Mouse (Mus musculus): ENCODE measurements at regions not wholly inside any gene's neighbourhood (a gene's known extent, or its start where the extent isn't known, plus 50 kb on each side); places are given as distances from the start of the nearest gene placed in this dataset.

DNA sequence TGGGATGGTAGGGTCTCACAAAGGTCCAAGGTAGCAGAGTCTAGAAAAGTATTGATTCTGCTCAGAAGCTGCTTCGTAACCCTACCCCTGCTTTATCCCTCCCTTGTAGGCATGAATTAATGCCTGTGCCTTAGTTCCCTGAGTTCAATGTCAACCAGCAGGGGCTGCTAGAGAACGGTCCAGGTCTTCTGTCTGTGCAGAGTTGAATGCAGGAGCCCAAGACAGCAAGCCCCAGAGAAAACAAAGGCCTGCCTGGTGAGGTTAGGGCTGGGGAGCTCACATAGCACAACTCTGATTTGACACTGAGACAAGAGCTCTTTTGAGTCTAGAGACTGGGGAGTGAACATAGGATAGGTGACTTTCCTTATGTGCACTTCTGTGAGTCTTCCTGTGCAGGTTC is 56.6 kb downstream of the Olig3 start:
- no peak for DNase-seq

- peak in 1 of 2 experiments; percentile 14 for DNase-seq
Observed at GRCm38 (mm10) chr10:19413935-19414334, 57.6 kb downstream of the Olig3 start.

GRCm38 (mm10) chr10:19414834-19415233 is 58.5 kb downstream of the Olig3 start:
- DNase-seq, result no peak

DNA sequence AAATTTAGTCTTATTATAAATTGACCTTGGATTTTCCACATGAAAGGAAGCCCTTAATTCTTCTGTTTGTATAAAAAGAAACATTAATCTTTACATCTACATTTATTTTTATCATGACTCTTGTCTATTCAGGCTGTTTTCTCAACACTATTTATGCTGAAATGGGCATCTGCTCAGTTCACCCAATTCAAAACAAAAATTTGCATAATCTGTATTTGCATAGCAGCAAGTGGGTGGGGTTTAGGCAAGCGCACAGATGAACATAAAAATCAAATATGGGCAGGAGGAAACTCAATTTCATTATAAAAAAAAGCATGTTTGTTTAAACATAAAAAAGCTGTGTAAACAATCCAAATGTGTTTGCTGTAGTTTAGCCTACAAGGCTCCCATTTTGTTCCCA is 67.7 kb downstream of the Olig3 start:
- no peak for DNase-seq

- DNase-seq, result no peak
Observed at GRCm38 (mm10) chr10:19424961-19425360, 68.6 kb downstream of the Olig3 start.

DNA sequence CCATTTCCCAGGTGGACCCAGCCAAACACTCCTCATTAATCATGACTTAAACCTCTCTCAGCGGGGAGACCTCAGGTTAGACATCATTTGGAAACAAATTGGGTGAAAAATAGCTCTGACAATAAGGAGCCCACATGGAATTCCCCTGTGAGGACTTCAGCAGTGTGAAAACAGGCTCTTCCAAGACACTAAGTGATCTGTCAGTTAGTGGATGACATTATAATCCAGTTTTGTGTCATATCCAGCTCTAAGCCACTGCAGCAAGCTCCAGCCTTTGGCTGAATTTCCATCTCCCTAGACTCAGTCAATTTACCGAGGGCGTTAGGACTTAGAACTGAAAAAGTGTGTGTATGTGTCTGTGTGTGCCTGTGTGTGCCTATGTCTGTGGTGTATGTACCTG is 70.5 kb downstream of the Olig3 start:
- no peak for DNase-seq

- DNase-seq, result no peak
Observed at GRCm38 (mm10) chr10:19432515-19432914, 76.2 kb downstream of the Olig3 start.

- peak; percentile 19 to 38 for DNase-seq
Observed at GRCm38 (mm10) chr10:19434661-19435060, 78.3 kb downstream of the Olig3 start.

GRCm38 (mm10) chr10:19441807-19442206 is 85.5 kb downstream of the Olig3 start:
- no peak for DNase-seq

GRCm38 (mm10) chr10:19443516-19443915 is 87.2 kb downstream of the Olig3 start:
- no peak for DNase-seq

DNA sequence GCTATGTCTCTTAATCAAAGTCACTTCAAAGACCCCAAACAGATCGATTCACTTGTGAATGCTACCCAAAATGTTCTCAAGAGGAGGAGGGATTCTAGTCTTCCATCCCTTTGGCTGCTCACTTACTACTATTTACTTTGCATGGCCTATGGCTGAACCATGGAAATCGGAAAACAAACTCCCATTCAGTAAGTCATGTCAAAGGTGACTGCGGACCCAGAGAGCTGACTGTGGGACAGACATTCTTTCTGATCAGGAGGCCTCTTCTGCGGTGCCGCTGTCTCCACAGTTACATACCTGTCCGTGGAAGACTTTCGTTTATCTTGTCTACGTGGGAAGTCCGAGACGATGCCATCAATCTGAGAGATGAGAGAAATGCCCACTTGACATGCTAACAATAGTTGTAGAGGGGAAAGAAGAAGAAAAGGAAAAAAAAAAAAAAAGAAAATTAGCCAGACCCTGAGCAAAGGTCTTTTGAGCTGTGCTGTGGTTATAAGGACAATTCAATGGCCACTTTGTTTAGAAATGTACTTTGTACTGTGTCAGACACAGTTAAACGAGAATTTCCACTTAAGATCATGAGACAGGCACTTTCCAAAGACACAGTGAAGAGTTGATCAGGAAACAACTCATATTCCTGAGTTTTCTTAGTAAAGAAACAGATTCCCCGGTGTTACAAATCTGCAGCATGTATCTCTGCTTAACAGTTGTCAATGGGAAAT is 92.7 kb downstream of the Olig3 start:
- no peak for DNase-seq

GRCm38 (mm10) chr10:19459053-19459452 is 102.7 kb downstream of the Olig3 start:
- DNase-seq, result no peak

GRCm38 (mm10) chr10:19459709-19460108 is 103.4 kb downstream of the Olig3 start:
- no peak for DNase-seq

DNA sequence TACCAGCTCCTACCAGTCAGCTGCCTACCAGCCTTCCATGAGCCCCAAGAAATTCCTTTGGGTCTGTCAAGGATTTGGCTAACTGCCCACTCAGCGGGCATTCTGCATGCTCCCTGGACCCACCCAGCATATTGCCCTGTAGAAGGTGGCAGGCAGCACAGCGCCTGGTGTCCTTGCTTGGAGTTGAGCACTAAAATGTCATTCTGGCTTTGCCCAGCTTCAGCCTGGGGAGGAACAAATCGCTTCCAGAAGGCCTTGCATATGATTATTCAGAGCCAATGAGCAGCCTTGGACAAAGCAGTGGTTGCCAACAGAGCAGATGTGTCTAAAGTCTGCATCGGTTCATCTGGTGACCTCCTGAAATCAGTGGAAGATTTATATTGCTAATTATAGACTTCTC is 103.8 kb downstream of the Olig3 start:
- DNase-seq, result peak; percentile 46 to 50

- DNase-seq, result no peak
Observed at GRCm38 (mm10) chr10:19463800-19464199, 107.5 kb downstream of the Olig3 start.

DNA sequence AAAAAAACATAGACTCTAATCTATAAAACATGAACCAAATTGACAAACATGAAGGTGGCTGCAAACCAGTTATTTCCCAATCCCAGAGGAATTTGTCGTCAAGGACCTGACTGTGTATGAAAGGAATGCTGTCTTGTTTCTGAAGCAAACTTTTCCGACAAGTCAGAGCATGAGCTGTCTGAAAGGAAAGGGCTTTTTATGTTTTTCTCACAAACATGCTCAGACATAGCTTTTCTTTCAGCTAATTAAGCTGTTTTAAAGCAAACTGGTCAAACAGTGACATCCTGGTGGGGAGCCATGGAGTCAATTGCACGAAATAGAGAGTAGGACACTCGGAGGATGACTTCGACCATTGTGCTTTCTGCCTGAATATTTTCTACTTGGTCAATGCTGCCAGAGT is 108.2 kb downstream of the Olig3 start:
- DNase-seq, result no peak

DNA sequence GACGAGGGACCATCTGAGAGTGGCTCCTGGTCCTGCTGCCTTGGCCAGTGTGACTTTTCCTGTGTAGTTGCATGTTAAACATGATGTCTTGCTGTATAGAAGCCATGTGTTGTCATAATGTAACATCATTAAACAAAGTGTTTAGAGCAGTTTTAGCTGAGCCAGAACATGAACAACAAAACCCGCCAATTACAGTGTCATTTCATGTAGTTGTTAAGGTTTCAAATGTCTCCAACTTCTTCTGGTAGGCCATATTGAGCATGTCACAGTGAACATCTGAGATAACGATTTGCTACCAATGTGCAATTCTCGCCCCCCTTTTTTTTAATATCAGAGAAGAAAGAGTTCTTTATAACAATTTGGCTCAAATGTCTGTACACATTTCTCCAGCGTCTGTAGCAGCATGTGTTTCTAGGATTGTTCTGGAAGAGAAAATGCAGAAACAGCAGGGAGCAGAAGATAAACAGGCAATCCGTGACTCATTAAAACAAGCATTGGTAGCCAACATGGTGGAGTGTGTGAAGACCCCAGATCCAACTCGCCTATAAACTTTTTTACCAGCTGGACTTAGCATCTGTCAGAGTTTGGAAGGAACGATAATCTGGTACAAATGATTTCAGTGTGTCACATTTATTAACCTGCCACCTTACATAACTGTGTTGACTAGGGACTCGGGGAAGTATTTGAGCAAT is 115.2 kb downstream of the Olig3 start:
- peak in 1 of 2 experiments; percentile 24 for DNase-seq

DNA sequence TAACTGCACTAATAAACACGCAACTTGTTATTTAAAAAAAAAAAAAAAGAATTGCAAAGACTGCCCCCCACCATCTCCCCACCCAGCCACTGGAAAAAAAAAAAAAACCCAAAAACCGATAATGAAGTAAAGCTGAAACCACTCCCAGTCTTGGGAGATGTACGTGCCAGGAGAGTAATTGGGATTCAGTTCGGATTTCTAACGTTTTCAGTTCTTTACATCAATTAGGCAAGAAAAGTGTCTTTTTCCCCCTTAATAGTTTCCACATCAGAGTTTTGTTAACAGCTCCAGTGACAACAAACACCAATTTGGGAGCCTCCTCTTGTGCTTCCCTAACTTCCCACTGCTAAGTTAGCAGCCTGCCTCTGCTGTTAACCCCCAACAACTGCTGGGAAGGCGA is 115.7 kb downstream of the Olig3 start:
- no peak for DNase-seq

- no peak for DNase-seq
Observed at GRCm38 (mm10) chr10:19472949-19473535, 116.7 kb downstream of the Olig3 start.

GRCm38 (mm10) chr10:19485537-19486135 is 106.1 kb upstream of the Ifngr1 start:
- no peak for DNase-seq

DNA sequence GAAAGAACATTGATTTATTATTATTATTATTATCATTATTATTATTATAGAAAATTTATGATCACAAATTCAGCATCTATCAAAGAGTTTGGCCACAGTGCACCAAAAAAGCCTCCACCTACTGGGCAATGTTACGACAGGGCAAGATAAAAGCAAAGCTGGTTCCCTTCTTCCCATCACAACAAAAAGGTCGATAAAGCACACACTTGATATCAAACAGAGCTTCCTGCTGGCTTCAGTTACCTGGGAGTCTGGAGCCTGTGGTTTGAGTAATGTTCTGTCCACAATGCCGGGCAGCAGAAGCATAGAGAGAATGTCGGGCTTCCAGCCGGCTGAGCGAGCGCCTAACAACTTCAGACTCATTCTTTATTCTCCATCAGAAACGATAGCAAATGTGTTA is 101.2 kb upstream of the Ifngr1 start:
- DNase-seq, result no peak

DNA sequence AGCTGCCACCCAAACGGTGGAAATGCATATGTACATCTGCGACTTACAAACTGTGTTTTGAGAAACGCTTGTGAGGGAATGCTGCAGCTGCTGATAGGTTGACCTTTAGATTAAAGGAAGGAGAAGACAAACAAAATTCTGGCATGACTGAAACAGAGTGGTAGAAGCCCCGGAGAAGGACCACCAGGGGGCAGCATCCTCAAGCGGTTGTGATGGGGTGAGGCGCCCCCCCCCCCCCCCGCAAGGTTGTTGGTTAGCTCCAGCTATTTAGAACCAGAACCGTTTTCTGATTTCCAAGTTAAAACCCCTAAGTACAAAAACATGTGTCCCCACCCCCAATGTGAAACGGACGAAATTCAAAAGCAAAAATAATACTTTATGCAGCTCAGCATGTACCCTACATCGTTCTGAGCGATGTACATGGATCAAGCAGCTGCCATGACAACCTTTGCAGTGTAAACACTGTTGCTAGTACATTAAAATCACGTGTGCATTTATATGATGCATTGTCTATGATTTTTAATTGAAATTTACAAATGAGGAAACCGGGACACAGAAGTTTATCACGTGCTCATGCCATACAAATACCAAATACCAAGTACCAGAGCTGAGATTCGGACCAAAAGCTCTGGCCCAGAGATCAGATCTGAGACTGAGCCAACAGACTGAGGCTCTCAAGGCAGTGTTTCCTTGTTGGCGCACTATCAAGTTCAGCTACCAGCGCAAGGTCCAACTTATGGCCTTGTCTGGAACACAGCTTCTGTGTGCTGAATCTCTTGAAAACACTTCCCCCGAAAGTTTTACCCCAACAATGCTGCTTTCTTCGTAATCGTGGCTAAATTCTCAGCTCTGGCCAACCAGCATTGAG is 100.0 kb upstream of the Ifngr1 start:
- DNase-seq, result peak; percentile 77 to 88
